Mouse (Mus musculus) myocyte (in vitro differentiated cells): Measurements from ENCODE around the gene Frat1. TPM values are rescaled to one million over a fixed set of nuclear protein-coding genes. Genes with fewer than 3 reads are reported as not detected.

Experiments used
- H3K27me3 ChIP-seq: one replicate; pipeline ENCODE4 v1.6.1; 2011; ENCODE audit not compliant: control insufficient read depth, insufficient read depth, insufficient read length
- H3K36me3 ChIP-seq: one replicate; pipeline ENCODE4 v1.6.1; 2011; ENCODE audit not compliant: control insufficient read depth, insufficient read depth
- H3K4me2 ChIP-seq: one replicate; pipeline ENCODE4 v1.6.1; 2011; ENCODE audit warnings: low read depth, control low read depth
- H3K4me3 ChIP-seq: one replicate; pipeline ENCODE4 v1.5.1; 2011; ENCODE audit warnings: mild to moderate bottlenecking, control low read depth, moderate library complexity
- H3K79me2 ChIP-seq: one replicate; pipeline ENCODE4 v1.6.1; 2011; ENCODE audit not compliant: control insufficient read depth, insufficient read depth
- H3ac ChIP-seq: one replicate; pipeline ENCODE4 v1.6.1; 2011; ENCODE audit not compliant: control insufficient read depth, insufficient read length
- CEBPB ChIP-seq: IDR thresholded peaks from 2 replicates; pipeline ENCODE4 v1.6.1; 2011; ENCODE audit warnings: mild to moderate bottlenecking, moderate library complexity; ENCODE audit not compliant: poor library complexity, insufficient read depth, severe bottlenecking
- E2F4 ChIP-seq: IDR thresholded peaks from one replicate; pipeline ENCODE4 v1.6.1; 2011; ENCODE audit warnings: mild to moderate bottlenecking, control low read depth, moderate library complexity; ENCODE audit not compliant: insufficient read depth
- MAX ChIP-seq: IDR thresholded peaks from one replicate; pipeline ENCODE4 v1.6.1; 2011; ENCODE audit warnings: low read depth, mild to moderate bottlenecking, control low read depth
- MYOD1 ChIP-seq, 3 experiments: IDR thresholded peaks; one replicate each; pipeline ENCODE4 v1.6.1; 2011; ENCODE audit warnings: control low read depth in 2 of 3, low read depth in 2 of 3, mild to moderate bottlenecking in 2 of 3, moderate library complexity in 1 of 3; ENCODE audit not compliant: insufficient read length in 2 of 3, control insufficient read depth in 1 of 3
- MYOG ChIP-seq, 3 experiments: IDR thresholded peaks; one replicate each; pipeline ENCODE4 v1.6.1; 2011; ENCODE audit warnings: control low read depth in 2 of 3, low read depth in 2 of 3, mild to moderate bottlenecking in 2 of 3; ENCODE audit not compliant: insufficient read length in 2 of 3, control insufficient read depth in 1 of 3, insufficient read depth in 1 of 3
- POLR2A ChIP-seq: IDR thresholded peaks from one replicate; pipeline ENCODE4 v1.6.1; 2011; ENCODE audit warnings: low read depth, mild to moderate bottlenecking, control low read depth, moderate library complexity; ENCODE audit not compliant: insufficient read length
- POLR2AphosphoS2 ChIP-seq: IDR thresholded peaks from one replicate; pipeline ENCODE4 v1.6.1; 2011; ENCODE audit warnings: low read depth, control low read depth; ENCODE audit not compliant: insufficient read length
- REST ChIP-seq: IDR thresholded peaks from one replicate; pipeline ENCODE4 v1.6.1; 2011; ENCODE audit warnings: mild to moderate bottlenecking, control low read depth, moderate library complexity; ENCODE audit not compliant: insufficient read depth, insufficient read length
- SRF ChIP-seq: IDR thresholded peaks from one replicate; pipeline ENCODE4 v1.6.1; 2011; ENCODE audit warnings: low read depth; ENCODE audit not compliant: control insufficient read depth, insufficient read length
- TCF12 ChIP-seq: IDR thresholded peaks from one replicate; pipeline ENCODE4 v1.6.1; 2011; ENCODE audit warnings: mild to moderate bottlenecking, control low read depth; ENCODE audit not compliant: poor library complexity, insufficient read depth, severe bottlenecking
- TCF3 ChIP-seq: IDR thresholded peaks from one replicate; pipeline ENCODE4 v1.6.1; 2011; ENCODE audit warnings: low read depth, control low read depth; ENCODE audit not compliant: insufficient read length
- USF1 ChIP-seq: IDR thresholded peaks from one replicate; pipeline ENCODE4 v1.6.1; 2011; ENCODE audit warnings: low read depth, mild to moderate bottlenecking, control low read depth, moderate library complexity
- polyA plus RNA-seq: library from polyadenylated mRNA; unstranded; fragments of >200 nt; fragmentation: generic; extraction: Trizol; gene quantifications from one replicate; pipeline ENCODE4 v1.2.1, GENCODE M21; 2012; ENCODE audit warnings: missing spikeins

The Frat1 gene
- polyA plus RNA-seq, 1 experiment = 0.19 TPM

GRCm38 (mm10) chr19:41872285-41872684 lies 42.5 kb downstream of the Frat1 start:
- Histone ChIP-seq H3K4me3 (no peak overlapping the region), H3K36me3 (peaks cover 33% of the 10 kb centered on the region), H3ac (no peak overlapping the region), H3K27me3 (no peaks in the 10 kb centered on the region), H3K79me2 (no peaks in the 10 kb centered on the region), H3K4me2 (no peak overlapping the region)
- TF ChIP-seq TCF3 (no peak), TCF12 (no peak), POLR2AphosphoS2 (no peak), SRF (no peak), E2F4 (no peak), MYOG (IDR thresholded peaks at IDR 0.05; ENCODE audit: control insufficient read depth in 1 of 3, insufficient read depth in 1 of 3, insufficient read length in 2 of 3, low read depth in 2 of 3) (no peak)

- TF ChIP-seq POLR2A (no peak), SRF (no peak), POLR2AphosphoS2 (no peak), MYOD1 (IDR thresholded peaks at IDR 0.05; ENCODE audit: control insufficient read depth in 1 of 3, insufficient read length in 2 of 3, low read depth in 2 of 3) (no peak), USF1 (no peak), MYOG (IDR thresholded peaks at IDR 0.05; ENCODE audit: control insufficient read depth in 1 of 3, insufficient read depth in 1 of 3, insufficient read length in 2 of 3, low read depth in 2 of 3) (no peak), TCF3 (no peak), TCF12 (no peak), MAX (no peak), E2F4 (no peak), CEBPB (no peak), REST (no peak)
- H3K4me3 ChIP-seq = no peak overlapping the region
- H3K79me2 ChIP-seq = no peaks in the 10 kb centered on the region
- peaks cover 26% of the 10 kb centered on the region for H3K36me3 ChIP-seq
- no peak overlapping the region for H3K4me2 ChIP-seq
- no peaks in the 10 kb centered on the region for H3K27me3 ChIP-seq
- no peak overlapping the region for H3ac ChIP-seq
Observed at GRCm38 (mm10) chr19:41874356-41874755, 44.6 kb downstream of the Frat1 start.

- Histone ChIP-seq H3K79me2 (no peaks in the 10 kb centered on the region), H3K4me3 (no peak overlapping the region), H3K27me3 (no peaks in the 10 kb centered on the region), H3K36me3 (peaks cover 23% of the 10 kb centered on the region), H3ac (no peak overlapping the region), H3K4me2 (no peak overlapping the region)
- TF ChIP-seq SRF (no peak), TCF3 (no peak), POLR2AphosphoS2 (no peak)
Observed at GRCm38 (mm10) chr19:41881842-41882241, 52.1 kb downstream of the Frat1 start.

Other genes starting within 250 kb of the Frat1 start
- 1.4 TPM for gene Gm340, start 247.6 kb upstream of the Frat1 start, polyA plus RNA-seq
- 0.80 TPM for gene Slit1, start 86.3 kb upstream of the Frat1 start, polyA plus RNA-seq
- 4.4 TPM for gene Arhgap19, start 27.9 kb upstream of the Frat1 start, polyA plus RNA-seq
- 0.79 TPM for gene Frat2, start 18.2 kb downstream of the Frat1 start, polyA plus RNA-seq
- gene Rrp12, start 66.2 kb downstream of the Frat1 start, polyA plus RNA-seq = 45.4 TPM
- gene Pgam1, start 82.0 kb downstream of the Frat1 start, polyA plus RNA-seq = 552 TPM
- 49.4 TPM for gene Exosc1, start 103.5 kb downstream of the Frat1 start, polyA plus RNA-seq
- gene Zdhhc16, start 103.5 kb downstream of the Frat1 start, polyA plus RNA-seq = 124 TPM
- gene Mms19, start 151.2 kb downstream of the Frat1 start, polyA plus RNA-seq = 34.2 TPM
- gene Ubtd1, start 151.8 kb downstream of the Frat1 start, polyA plus RNA-seq = 141 TPM
- 110 TPM for gene Ankrd2, start 206.0 kb downstream of the Frat1 start, polyA plus RNA-seq
- 2.4 TPM for gene Hoga1, start 215.6 kb downstream of the Frat1 start, polyA plus RNA-seq
- gene 4933411K16Rik, start 222.3 kb downstream of the Frat1 start, polyA plus RNA-seq = 0.30 TPM